Mouse (Mus musculus): ENCODE data around the gene Ahdc1.

GRCm38 (mm10) chr4:133103525-133104193, 92.6 kb downstream of the Ahdc1 start:
- TF ChIP-seq CTCF (IDR thresholded peaks at IDR 0.05; ENCODE audit: low read depth) (no peak), EP300 (IDR thresholded peaks at IDR 0.05; ENCODE audit: low read depth) (no peak)

All from liver, embryonic 14.5 days (tissue).